Mouse (Mus musculus): ENCODE results near the gene Mex3d.

GRCm38 (mm10) chr10:80383431-80383830 lies 4.0 kb downstream of the Mex3d start:
- TF ChIP-seq TAL1 (IDR thresholded peaks at IDR 0.05; ENCODE audit: low read length) (no peak), GATA1 (IDR thresholded peaks at IDR 0.05; ENCODE audit: low read length) (no peak)

All from erythroblast, embryonic 14.5 days (primary cell).